Mouse (Mus musculus): Measurements from ENCODE around the gene Gm4969.
A peak's percentile ranks its signal among the peaks of the same experiment; 100 is the strongest.

The Gm4969 gene

DNA sequence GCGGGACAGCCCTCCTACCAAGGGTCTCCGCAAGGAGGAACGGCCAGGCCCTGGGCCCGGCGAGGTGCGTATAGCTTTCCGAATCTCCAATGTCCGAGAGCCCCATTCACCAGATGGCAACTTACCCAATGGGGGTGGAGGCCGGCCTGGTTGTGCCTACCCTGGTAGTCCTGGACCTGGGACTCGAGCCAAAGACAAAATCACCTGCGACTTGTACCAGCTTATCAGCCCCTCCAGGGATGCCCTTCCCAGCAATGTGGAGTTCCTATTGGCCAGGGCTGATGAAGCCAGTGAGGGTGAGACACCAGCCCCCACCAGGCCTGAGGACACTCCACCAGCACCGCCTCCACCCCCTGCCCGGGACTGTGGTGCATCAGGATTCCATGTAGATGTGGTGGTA, 18.0 kb upstream of the Gm4969 start:
- no peak for DNase-seq

DNA sequence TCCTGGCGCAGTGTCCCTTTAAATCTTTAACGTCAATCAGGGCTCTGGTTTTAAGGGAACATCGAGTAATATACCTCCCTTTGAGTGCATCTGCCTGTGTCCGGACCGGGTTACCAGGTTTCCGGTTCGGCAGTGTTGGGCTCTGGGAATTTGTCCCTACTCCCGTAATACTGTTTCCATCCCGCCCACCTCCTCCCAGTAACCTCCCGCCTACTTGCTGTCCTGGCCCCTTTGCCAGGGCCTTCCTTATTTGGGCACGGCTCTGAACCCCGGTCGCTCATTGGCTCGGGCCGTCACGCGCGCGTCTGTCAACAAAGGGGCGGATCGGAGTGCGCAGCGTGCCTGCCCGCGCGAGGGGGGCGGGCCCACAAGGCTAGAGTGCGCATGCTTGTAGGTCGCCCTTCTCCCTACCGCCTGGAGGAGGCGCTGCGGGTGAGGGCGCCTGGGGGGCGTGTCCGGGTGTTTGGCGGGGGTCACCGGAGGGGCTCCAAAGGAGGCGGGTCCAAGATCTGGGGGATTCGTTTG, 13.2 kb upstream of the Gm4969 start:
- DNase-seq: peak; percentile 99

GRCm38 (mm10) chr7:19130657-19131056, 12.5 kb upstream of the Gm4969 start:
- DNase-seq: no peak

DNA sequence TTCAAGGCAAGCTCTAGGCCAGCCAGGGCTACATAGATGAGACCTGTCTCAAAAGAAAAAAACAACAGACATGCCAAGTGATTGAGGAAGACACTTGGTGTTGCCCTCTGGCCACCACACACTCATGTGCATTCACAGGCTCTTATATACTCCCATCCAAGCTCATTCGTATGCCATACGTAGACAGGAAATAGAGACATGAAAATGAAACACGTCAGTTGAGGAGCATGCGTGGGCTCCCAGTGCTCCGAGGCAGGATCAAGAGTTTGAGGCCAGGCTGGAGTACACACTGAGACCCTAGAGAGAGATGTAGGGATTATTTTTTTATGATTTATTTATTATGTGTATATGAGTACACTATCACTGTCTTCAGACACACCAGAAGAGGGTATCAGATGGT, 11.2 kb upstream of the Gm4969 start:
- no peak for DNase-seq

DNA sequence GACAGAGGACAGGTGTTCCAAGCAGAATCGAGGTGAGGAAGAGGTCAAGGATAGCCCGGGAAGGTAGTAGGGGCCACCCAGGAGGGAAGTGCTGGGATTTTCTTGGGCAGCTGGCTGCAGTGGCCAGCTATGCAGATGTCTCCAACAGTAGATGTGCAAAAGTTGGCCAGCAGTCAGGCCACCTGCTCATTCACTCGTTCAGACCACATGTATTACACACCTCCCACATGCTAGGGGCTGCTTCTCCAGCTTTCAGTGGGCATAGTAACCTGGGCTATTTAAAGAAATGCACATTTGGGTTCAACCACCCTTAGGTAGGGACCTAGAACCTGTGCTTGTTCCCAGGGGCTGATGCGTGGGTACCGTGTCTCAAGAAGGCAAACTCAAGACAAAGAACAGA, 9.6 kb upstream of the Gm4969 start:
- DNase-seq: no peak

DNA sequence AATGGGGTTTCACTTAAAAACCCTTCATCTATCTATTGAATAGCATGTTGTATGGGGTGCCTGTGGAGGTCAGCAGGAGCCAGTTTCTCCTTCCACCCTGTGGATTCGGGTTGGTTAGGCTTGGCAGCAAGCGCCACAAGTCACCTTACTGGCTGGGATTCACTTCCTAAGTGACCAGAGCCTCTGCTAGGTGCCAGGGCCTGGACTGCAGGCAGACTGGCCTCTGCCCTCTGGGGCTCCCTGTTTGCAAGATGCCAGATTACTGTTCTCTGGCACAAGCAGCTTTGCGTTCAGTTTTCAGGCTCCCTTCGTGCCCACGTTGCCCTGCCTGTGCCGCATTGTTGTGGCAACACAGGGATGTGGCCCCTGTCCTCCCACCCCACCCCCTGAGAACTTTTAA, 6.5 kb upstream of the Gm4969 start:
- peak; percentile 64 for DNase-seq

- DNase-seq: peak; percentile 88
Measured at GRCm38 (mm10) chr7:19121686-19122085, 3.5 kb upstream of the Gm4969 start.

DNA sequence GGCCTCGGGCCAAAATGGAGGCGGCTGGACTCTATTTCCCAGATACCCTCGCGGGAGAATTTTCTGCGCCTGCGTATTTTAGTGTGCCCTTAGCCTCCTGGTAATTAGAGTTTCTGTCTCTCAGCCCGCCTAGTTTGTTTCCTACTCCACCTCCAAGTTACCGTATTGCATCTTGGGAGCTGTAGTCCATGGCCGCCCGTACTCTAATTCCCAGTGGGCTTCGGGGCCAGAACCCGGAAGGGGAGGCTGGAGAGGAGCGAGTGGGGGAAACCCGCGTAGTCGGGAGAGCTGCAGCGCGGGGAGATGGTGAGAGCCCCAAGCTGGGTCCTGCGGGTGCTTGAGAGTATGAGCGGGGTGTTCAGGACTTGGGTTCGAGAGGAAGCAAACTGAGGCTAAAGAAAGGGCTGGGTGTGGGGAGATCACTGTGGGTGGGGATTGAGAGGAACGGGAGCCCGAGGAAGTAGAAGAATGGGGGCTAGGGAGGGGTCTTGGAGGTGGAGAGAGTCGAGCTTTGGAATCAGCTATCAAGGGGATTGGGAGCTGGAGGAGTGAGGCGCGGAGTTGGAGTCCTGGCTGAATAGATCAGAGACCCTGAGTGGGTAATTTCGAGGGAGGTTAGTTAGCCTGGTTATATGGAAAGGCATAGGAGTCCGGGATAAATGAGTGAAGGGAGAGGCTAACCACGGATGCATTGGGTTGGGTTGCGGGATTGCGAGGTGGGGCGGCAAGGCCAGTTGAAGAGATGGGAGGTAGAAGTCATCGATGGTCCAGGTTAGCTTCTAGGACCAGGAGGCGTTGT, 1.7 kb upstream of the Gm4969 start, which contains the start of gene Fbxo46:
Gene Fbxo46 (plus strand): TSS at position 229 of the 799 bp plus-strand sequence.
- DNase-seq: peak; percentile 98

GRCm38 (mm10) chr7:19119083-19119482, 915 bp upstream of the Gm4969 start:
- peak; percentile 50 for DNase-seq

- DNase-seq: no peak
Measured at GRCm38 (mm10) chr7:19109565-19109964, 8.6 kb downstream of the Gm4969 start.

GRCm38 (mm10) chr7:19107436-19107835, 10.7 kb downstream of the Gm4969 start:
- no peak for DNase-seq

DNA sequence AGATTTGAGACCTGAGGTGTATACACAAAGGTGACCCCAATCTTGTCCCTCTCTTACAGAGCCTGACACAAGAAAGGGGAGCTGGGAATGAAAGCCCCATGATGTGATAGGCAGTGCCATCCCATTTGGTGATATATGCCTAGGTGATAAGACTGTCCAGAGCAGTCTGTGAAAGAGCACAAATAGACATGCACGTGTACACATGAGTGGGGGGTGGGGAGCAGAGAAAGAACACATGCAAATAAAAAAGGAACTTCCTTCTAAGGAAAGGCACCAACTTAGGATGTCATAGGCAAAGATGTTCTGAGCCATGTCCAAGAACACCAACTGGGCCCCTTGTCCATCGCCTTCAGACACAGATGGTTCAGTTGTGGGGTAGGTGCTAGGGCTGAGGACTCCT, 13.7 kb downstream of the Gm4969 start:
- no peak for DNase-seq

GRCm38 (mm10) chr7:19103741-19104140, 14.4 kb downstream of the Gm4969 start:
- DNase-seq: no peak

DNA sequence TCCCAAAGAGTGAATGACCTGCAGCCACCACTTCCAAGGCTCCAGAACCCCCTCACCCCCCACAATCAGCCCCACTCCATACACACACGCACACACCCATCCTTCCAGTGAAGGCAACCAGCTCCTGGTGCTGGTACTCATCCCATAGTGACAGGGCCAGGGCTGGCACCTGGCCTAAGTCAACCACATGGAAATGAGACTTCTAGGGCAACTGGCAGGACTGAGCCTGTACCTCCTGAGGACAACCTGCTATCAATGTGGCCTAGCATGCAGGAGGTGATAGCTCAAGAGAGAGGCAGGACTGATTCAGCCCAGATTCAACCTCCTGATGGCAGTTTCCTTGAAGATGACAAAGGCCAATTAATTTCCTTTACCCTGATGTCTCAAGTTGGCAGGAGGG, 17.9 kb downstream of the Gm4969 start:
- no peak for DNase-seq

DNA sequence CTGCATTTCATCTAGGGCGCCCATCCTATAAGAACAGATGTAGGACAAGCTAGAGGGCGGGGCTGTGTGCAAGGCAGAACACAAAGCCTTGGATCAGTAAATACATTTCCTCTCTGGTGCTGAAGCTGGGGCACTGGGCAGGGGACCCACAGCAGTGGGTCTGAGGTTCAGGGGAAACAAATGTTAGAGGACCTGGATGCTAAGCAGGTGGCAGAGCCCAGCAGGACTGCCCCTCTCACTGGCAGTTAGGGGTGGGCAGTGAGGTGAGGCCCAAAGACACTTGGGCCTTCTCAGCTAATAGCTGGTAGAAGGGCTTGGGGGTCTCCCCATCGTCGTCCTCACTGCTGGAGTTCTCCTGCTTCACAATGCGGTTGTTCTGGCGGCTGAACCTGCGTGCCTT, 19.4 kb downstream of the Gm4969 start:
- DNase-seq: no peak

DNA sequence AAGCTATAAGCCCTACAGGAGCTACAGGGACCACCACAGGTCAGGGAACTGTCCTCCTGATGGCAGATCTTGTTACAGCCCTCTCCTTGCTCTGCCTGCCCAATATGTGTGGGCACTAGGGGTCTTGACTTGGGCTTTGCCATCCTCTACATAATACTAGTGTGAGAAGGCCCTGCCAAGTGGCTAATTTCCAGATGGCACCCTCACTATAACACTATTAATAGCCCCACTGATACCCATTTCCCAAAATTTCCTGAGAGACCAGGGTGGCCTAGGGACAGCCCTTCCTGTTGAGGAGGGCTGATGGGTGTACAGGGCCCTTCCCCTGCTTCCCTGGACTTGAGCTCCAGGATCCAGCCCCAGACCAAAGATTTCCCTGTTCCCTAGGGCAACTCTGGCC, 20.3 kb downstream of the Gm4969 start:
- no peak for DNase-seq

DNA sequence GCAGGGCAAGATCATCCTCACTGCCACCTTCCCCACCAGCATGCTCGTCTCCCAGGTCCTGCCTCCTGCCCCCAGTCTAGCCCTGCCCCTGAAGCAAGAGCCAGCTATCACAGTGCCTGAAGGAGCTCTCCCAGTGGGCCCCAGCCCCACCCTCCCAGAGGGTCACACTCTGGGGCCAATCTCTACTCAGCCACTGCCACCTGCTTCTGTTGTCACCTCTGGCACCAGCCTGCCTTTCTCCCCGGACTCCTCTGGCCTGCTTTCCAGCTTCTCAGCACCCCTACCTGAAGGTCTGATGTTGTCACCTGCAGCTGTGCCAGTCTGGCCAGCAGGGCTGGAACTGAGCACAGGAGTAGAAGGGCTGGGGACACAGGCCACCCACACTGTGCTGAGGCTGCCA, 21.0 kb downstream of the Gm4969 start:
- no peak for DNase-seq

GRCm38 (mm10) chr7:19096421-19096976, 21.7 kb downstream of the Gm4969 start:
- no peak for DNase-seq

GRCm38 (mm10) chr7:19095751-19096110, 22.4 kb downstream of the Gm4969 start:
- DNase-seq: peak; percentile 60

DNA sequence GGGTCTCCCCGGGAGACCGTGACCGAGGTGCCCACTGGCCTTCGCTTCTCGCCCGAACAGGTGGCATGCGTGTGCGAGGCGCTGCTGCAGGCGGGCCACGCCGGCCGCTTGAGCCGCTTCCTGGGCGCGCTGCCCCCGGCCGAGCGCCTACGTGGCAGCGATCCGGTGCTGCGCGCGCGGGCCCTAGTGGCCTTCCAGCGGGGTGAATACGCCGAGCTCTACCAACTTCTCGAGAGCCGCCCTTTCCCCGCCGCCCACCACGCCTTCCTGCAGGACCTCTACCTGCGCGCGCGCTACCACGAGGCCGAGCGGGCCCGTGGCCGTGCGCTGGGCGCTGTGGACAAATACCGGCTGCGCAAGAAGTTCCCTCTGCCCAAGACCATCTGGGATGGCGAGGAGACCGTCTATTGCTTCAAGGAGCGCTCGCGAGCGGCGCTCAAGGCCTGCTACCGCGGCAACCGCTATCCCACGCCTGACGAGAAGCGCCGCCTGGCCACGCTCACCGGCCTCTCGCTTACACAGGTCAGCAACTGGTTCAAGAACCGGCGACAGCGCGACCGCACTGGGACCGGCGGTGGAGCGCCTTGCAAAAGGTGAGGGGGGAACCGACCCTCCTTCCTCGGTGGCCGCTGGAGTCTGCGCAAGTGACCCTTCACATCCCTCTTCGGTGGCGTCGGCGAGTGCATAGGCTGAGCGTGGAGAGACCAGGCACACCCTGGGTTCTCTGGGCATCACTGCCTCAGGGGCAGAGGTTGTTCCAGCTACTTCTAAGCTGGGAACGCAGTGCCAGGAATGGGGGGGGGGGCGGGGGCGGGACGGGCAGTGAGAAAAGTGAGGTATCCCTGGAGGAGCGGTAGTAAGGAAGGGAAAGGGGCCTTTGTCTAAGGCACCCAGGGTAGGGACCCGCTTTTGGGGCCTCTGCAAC, 23.1 kb downstream of the Gm4969 start:
- peak; percentile 63 for DNase-seq

DNA sequence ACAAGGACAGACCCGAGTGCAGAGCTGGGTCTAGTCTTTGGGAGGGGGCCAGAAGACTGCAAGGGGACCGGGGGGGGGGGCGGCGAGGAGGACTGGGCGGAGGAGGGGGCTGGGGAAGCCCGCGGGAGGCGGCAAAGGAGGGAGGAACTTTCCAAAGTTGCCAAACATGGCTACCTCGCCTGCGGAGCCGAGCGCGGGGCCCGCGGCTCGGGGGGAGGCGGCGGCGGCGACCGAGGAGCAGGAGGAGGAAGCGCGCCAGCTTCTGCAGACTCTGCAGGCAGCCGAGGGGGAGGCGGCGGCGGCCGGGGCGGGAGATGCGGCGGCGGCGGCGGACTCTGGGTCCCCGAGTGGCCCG, 23.7 kb downstream of the Gm4969 start, which contains the start of gene Six5:
Gene Six5 (plus strand): TSS at position 124 of the 355 bp plus-strand sequence.
- no peak for DNase-seq

DNA sequence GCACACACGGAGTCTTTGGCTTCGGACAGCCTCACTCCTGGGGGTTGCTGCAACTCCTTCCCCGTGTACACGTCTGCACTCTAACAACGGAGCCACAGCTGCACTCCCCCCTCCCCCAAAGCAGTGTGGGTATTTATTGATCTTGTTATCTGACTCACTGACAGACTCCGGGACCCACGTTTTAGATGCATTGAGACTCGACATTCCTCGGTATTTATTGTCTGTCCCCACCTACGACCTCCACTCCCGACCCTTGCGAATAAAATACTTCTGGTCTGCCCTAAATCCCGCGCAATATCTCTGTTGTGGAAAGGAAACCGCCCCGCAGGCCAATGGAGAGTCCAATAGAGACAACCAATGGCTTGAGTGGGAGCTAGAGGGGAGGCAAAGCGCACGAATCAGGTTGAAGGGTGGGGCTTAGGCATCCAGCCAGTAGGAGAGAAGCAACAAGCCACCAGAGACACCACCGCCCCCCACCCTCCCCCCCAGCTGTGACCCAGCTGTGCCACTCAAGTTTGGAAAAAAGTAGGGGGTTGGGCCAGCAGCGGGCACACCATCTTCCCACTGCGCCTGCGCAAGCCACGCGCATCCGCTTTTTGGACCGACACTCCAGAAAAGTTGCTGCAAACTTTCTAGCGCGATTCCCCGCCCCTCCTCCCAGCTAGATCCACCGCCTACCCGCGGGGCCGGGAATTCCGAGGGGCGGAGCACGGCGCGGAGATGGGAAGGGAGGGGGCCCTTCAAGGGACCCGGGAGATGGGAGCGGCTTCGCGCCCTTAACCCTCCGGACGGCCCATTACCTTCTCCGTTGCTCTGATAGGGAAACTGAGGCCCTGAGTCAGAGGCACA, 24.4 kb downstream of the Gm4969 start:
- DNase-seq: peak; percentile 99

GRCm38 (mm10) chr7:19093174-19093521, 25.0 kb downstream of the Gm4969 start:
- DNase-seq: peak; percentile 91
